Mouse (Mus musculus) MEL (cell line): ENCODE data around the gene Stn1. TPM values are rescaled to one million over a fixed set of nuclear protein-coding genes. Genes with fewer than 3 reads are reported as not detected.

Experiments used
- DNase-seq: peaks from one replicate; pipeline ENCODE4 v3.0.0; 2011; ENCODE audit warnings: low read depth, low spot score
- H3K27ac ChIP-seq: 2 replicates; pipeline ENCODE4 v1.5.1; 2012; ENCODE audit warnings: low read depth, mild to moderate bottlenecking, control low read depth, low read length, moderate library complexity; ENCODE audit not compliant: control insufficient read depth
- H3K27me3 ChIP-seq, 2 experiments: fragments of 150-350 bp in 1 of 2; sonication (generic) in 1 of 2; 2 replicates each; pipeline ENCODE4 v1.6.1; 2012; ENCODE audit warnings: low read length in 2 of 2, mild to moderate bottlenecking in 2 of 2, improper control_type of control experiment in 1 of 2, moderate library complexity in 1 of 2; ENCODE audit not compliant: insufficient read depth in 2 of 2, control insufficient read depth in 1 of 2
- H3K36me3 ChIP-seq, 2 experiments: 2 replicates each; pipeline ENCODE4 v1.6.1; 2012 to 2014; ENCODE audit warnings: low read length in 2 of 2, improper control_type of control experiment in 1 of 2, inconsistent platforms in 1 of 2, mild to moderate bottlenecking in 1 of 2; ENCODE audit not compliant: insufficient read depth in 2 of 2, control insufficient read depth in 1 of 2
- H3K4me1 ChIP-seq, 2 experiments: fragments of 150-350 bp in 1 of 2; sonication (generic) in 1 of 2; 2 replicates each; pipeline ENCODE4 v1.6.1; 2012; ENCODE audit warnings: low read length in 2 of 2, improper control_type of control experiment in 1 of 2, mild to moderate bottlenecking in 1 of 2; ENCODE audit not compliant: insufficient read depth in 2 of 2, control insufficient read depth in 1 of 2
- H3K4me3 ChIP-seq, 2 experiments: fragments of 150-350 bp in 1 of 2; sonication (generic) in 1 of 2; 2 replicates each; pipeline ENCODE4 v1.5.1; 2012; ENCODE audit warnings: low read depth in 2 of 2, low read length in 2 of 2, mild to moderate bottlenecking in 2 of 2, moderate library complexity in 2 of 2, control low read depth in 1 of 2, improper control_type of control experiment in 1 of 2; ENCODE audit not compliant: control insufficient read depth in 1 of 2, insufficient read depth in 1 of 2
- H3K79me2 ChIP-seq: 2 replicates; pipeline ENCODE4 v1.6.1; 2012; ENCODE audit warnings: mild to moderate bottlenecking, low read length, moderate library complexity; ENCODE audit not compliant: control insufficient read depth, poor library complexity, insufficient read depth
- H3K9ac ChIP-seq: 2 replicates; pipeline ENCODE4 v1.6.1; 2012; ENCODE audit warnings: low read depth, mild to moderate bottlenecking, control low read depth, low read length, moderate library complexity; ENCODE audit not compliant: control insufficient read depth, poor library complexity, severe bottlenecking
- H3K9me3 ChIP-seq: fragments of 150-350 bp; sonication (generic); replicated peaks from 2 replicates; pipeline ENCODE4 v1.6.1; 2012; ENCODE audit warnings: mild to moderate bottlenecking, low read length, improper control_type of control experiment, moderate library complexity; ENCODE audit not compliant: insufficient read depth
- CTCF ChIP-seq, 3 experiments: IDR thresholded peaks in 2 of 3; conservative IDR thresholded peaks in 1 of 3; 2 replicates each; pipeline ENCODE4 v1.5.1; 2011 to 2012; ENCODE audit warnings: low read length in 3 of 3, low read depth in 2 of 3, mild to moderate bottlenecking in 2 of 3, improper control_type of control experiment in 1 of 3, inconsistent platforms in 1 of 3, mixed read lengths in 1 of 3, moderate library complexity in 1 of 3; ENCODE audit not compliant: control insufficient read depth in 1 of 3, insufficient read depth in 1 of 3, poor library complexity in 1 of 3, severe bottlenecking in 1 of 3
- E2F4 ChIP-seq: IDR thresholded peaks from 2 replicates; pipeline ENCODE4 v1.6.1; 2011; ENCODE audit warnings: low read depth, low read length, improper control_type of control experiment, borderline replicate concordance
- ELF1 ChIP-seq: IDR thresholded peaks from 2 replicates; pipeline ENCODE4 v1.6.1; 2014; ENCODE audit warnings: low read depth, mild to moderate bottlenecking, inconsistent platforms, low read length, improper control_type of control experiment, moderate library complexity
- EP300 ChIP-seq, 2 experiments: IDR thresholded peaks; 2 replicates each; pipeline ENCODE4 v1.6.1; 2011; ENCODE audit warnings: improper control_type of control experiment in 2 of 2, low read length in 2 of 2, low read depth in 1 of 2, mild to moderate bottlenecking in 1 of 2
- GATA1 ChIP-seq: IDR thresholded peaks from 2 replicates; pipeline ENCODE4 v1.6.1; 2011; ENCODE audit warnings: low read depth, low read length, improper control_type of control experiment
- HCFC1 ChIP-seq: IDR thresholded peaks from 2 replicates; pipeline ENCODE4 v1.6.1; 2012; ENCODE audit warnings: low read depth, mild to moderate bottlenecking, inconsistent platforms, low read length, improper control_type of control experiment, moderate library complexity
- JUND ChIP-seq: IDR thresholded peaks from 2 replicates; pipeline ENCODE4 v1.6.1; 2011; ENCODE audit warnings: low read depth, mild to moderate bottlenecking, improper control_type of control experiment, low read length
- MAFK ChIP-seq: IDR thresholded peaks from 2 replicates; pipeline ENCODE4 v1.6.1; 2011; ENCODE audit warnings: low read depth, mild to moderate bottlenecking, low read length, improper control_type of control experiment, borderline replicate concordance
- MYC ChIP-seq: IDR thresholded peaks from 2 replicates; pipeline ENCODE4 v1.6.1; 2011; ENCODE audit warnings: low read depth, mild to moderate bottlenecking, low read length, improper control_type of control experiment, moderate library complexity
- NELFE ChIP-seq: IDR thresholded peaks from 2 replicates; pipeline ENCODE4 v1.6.1; 2011; ENCODE audit warnings: low read depth, low read length, improper control_type of control experiment
- POLR2AphosphoS5 ChIP-seq: IDR thresholded peaks from 2 replicates; pipeline ENCODE4 v1.6.1; 2012; ENCODE audit warnings: low read depth, borderline replicate concordance, mild to moderate bottlenecking, inconsistent platforms, low read length, moderate library complexity, mixed read lengths
- SIN3A ChIP-seq: IDR thresholded peaks from 2 replicates; pipeline ENCODE4 v1.6.1; 2012; ENCODE audit warnings: low read length, improper control_type of control experiment, inconsistent platforms
- SMC3 ChIP-seq: IDR thresholded peaks from 2 replicates; pipeline ENCODE4 v1.6.1; 2011; ENCODE audit warnings: low read depth, low read length, improper control_type of control experiment
- TAL1 ChIP-seq: IDR thresholded peaks from 2 replicates; pipeline ENCODE4 v1.6.1; 2012; ENCODE audit warnings: mild to moderate bottlenecking, inconsistent platforms, low read length, moderate library complexity, mixed read lengths
- TBP ChIP-seq: IDR thresholded peaks from 2 replicates; pipeline ENCODE4 v1.8.0; 2011; ENCODE audit warnings: low read depth, low read length, improper control_type of control experiment
- USF2 ChIP-seq, 2 experiments: IDR thresholded peaks; 2 replicates each; pipeline ENCODE4 v1.6.1; 2011 to 2012; ENCODE audit warnings: improper control_type of control experiment in 2 of 2, low read length in 2 of 2, borderline replicate concordance in 1 of 2, inconsistent platforms in 1 of 2, low read depth in 1 of 2, mild to moderate bottlenecking in 1 of 2; ENCODE audit not compliant: insufficient read depth in 1 of 2
- ZC3H11A ChIP-seq: IDR thresholded peaks from 2 replicates; pipeline ENCODE4 v1.6.1; 2012; ENCODE audit warnings: low read depth, mild to moderate bottlenecking, inconsistent platforms, low read length, improper control_type of control experiment
- ZKSCAN1 ChIP-seq: IDR thresholded peaks from 2 replicates; pipeline ENCODE4 v1.6.1; 2012; ENCODE audit warnings: low read depth, mild to moderate bottlenecking, inconsistent platforms, low read length, improper control_type of control experiment, moderate library complexity
- polyA plus RNA-seq, 2 experiments: library from polyadenylated mRNA; stranded (reverse) in 1 of 2; unstranded in 1 of 2; fragments of >175 nt in 1 of 2; fragments of >200 nt in 1 of 2; gene quantifications; 2 replicates each; pipeline versions ENCODE4 v1.2.1 to v1.2.4; 2012; ENCODE audit warnings: low replicate concordance in 2 of 2, low read depth in 1 of 2; ENCODE audit not compliant: insufficient read length in 2 of 2, insufficient read depth in 1 of 2, missing spikeins in 1 of 2
- total RNA-seq: library from RNA; depleted of rRNA; stranded (reverse); fragments of 300-350 nt; gene quantifications from 2 replicates; pipeline ENCODE4 v1.2.3, GENCODE M21; 2012

Stn1 gene
- total and polyA plus RNA-seq, 3 experiments = 9.7 to 13.6 TPM; not detected in 1

GRCm38 (mm10) chr19:47488250-47488649, 49.1 kb downstream of the Stn1 start:
- TF ChIP-seq TAL1 (no peak), GATA1 (no peak), E2F4 (no peak), POLR2AphosphoS5 (no peak), TBP (no peak), CTCF (IDR thresholded peaks at IDR 0.05 in 2 of 3, conservative IDR thresholded peaks at IDR 0.05 in 1 of 3; ENCODE audit: control insufficient read depth in 1 of 3, insufficient read depth in 1 of 3, low read depth in 2 of 3, low read length in 3 of 3, poor library complexity in 1 of 3, severe bottlenecking in 1 of 3) (peak in 2 of 3 experiments; percentile 32 to 49; a peak in 3 of 6 replicates), SIN3A (no peak), MAFK (no peak), USF2 (IDR thresholded peaks at IDR 0.05; ENCODE audit: borderline replicate concordance in 1 of 2, insufficient read depth in 1 of 2, low read depth in 1 of 2, low read length in 2 of 2) (no peak), HCFC1 (no peak), EP300 (IDR thresholded peaks at IDR 0.05; ENCODE audit: low read depth in 1 of 2, low read length in 2 of 2) (no peak), SMC3 (peak; percentile 28), MYC (no peak)
- H3K9ac ChIP-seq = no peak overlapping the region
- DNase-seq = no peak
- H3K79me2 ChIP-seq = no peaks in the 10 kb centered on the region
- H3K4me3 ChIP-seq = no peak overlapping the region
- H3K4me1 ChIP-seq = no peaks in the 10 kb centered on the region
- H3K9me3 ChIP-seq = no peaks in the 10 kb centered on the region
- peaks cover 0 to 1% of the 10 kb centered on the region in 2 experiments; a peak in 1 of 4 replicates for H3K27me3 ChIP-seq
- no peaks in the 10 kb centered on the region for H3K36me3 ChIP-seq
- H3K27ac ChIP-seq = no peak overlapping the region

DNA sequence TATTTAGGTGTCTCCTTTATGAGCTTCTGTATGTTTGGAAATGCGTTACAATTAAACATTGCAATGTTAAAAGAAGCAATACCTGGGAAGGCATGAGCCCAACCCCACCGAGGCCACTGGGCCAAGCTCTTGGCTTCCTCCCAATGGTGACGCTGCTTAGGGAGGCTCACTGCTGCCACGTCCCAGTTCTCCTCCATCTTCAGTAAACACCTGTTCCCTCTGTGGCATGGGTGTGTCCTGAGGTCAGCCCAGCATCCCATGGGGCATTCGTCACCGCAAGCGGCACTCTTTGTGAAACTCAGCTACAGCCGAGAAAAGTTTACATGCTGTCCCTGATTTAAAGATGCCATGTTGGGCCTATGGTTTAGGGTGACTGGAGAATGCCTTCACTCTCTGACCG, 49.7 kb downstream of the Stn1 start:
- Histone ChIP-seq H3K27me3 (peaks cover 0 to 1% of the 10 kb centered on the region in 2 experiments; a peak in 1 of 4 replicates), H3K4me1 (no peaks in the 10 kb centered on the region), H3K9ac (no peak overlapping the region), H3K9me3 (no peaks in the 10 kb centered on the region), H3K27ac (no peak overlapping the region), H3K36me3 (no peaks in the 10 kb centered on the region), H3K79me2 (no peaks in the 10 kb centered on the region), H3K4me3 (no peak overlapping the region)
- no peak for DNase-seq
- TF ChIP-seq ZKSCAN1 (no peak), NELFE (no peak), GATA1 (no peak), JUND (no peak), ZC3H11A (no peak), ELF1 (no peak)
